Mouse (Mus musculus): ENCODE data around the gene Chn2.

DNA sequence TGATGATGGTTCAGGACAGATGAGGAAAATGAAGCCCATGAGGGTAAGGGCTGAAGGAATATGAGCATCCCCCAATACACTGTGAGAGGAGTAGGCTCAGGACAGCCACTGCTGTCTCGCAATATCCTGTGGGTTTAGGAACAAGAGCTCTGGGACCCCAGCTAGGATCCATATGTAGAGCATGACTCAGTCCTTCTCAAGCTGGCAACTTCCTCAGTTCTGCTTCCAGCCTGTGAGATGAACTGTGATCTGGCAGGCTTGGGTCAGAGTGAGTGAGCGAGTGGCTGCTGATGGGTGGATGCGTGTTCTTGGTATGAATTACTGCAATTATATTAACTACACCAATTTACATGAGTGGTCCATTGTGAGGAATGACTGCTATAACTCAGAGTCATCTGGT lies 121.3 kb downstream of the Chn2 start:
- no peak for TF ChIP-seq CTCF (IDR thresholded peaks at IDR 0.05; ENCODE audit: borderline replicate concordance, extremely low read depth, insufficient read depth, insufficient read length)
- no peak for TF ChIP-seq POLR2A (IDR thresholded peaks at IDR 0.05; ENCODE audit: borderline replicate concordance, extremely low read depth, insufficient read depth, insufficient read length, poor library complexity, severe bottlenecking)
